Mouse (Mus musculus): ENCODE measurements around the gene Gm42957. TPM values are rescaled to one million over a fixed set of nuclear protein-coding genes. Genes with fewer than 3 reads are reported as not detected.

Gene Gm42957
- polyA plus RNA-seq, 1 experiment from 2014 or later: 0.15 TPM

DNA sequence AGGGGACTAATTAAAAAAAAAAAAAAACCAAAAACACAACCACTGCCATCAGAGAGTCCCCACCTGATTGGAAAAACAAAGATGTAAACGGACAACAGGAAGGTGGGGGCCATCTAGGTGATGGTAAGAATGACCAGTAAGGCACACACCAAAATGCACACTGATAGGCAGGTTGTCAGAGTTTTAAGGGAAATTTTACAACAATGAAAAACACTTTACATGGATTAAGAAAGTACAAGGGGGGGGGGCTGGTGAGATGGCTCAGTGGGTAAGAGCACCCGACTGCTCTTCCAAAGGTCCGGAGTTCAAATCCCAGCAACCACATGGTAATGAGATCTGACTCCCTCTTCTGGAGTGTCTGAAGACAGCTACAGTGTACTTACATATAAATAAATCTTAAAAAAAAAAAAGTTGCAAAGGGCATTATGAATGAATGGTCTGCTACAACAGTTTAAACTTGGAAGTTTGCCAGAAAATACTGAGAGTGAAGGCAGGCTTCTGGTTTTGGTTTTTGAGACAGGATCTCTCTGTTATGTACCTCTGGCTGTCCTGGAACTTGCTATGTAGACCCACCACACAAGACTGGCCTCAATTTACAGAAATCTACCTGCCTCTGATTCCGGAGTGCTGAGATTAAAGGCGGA is 33.3 kb downstream of the Gm42957 start:
- Histone ChIP-seq H3K4me1 (peaks cover 18% of the 10 kb centered on the region), H3K9me3 (replicated peaks) (no peaks in the 10 kb centered on the region), H3K27ac (replicated peaks) (no peak overlapping the region), H3K36me3 (no peaks in the 10 kb centered on the region), H3K4me3 (no peak overlapping the region), H3K27me3 (ENCODE audit: low read depth, poor library complexity, severe bottlenecking) (peaks cover 26% of the 10 kb centered on the region)
- WGBS: 95% methylated on average over 5 of the region's 5 CpGs
- DNase-seq (ENCODE audit: low spot score): no peak

DNA sequence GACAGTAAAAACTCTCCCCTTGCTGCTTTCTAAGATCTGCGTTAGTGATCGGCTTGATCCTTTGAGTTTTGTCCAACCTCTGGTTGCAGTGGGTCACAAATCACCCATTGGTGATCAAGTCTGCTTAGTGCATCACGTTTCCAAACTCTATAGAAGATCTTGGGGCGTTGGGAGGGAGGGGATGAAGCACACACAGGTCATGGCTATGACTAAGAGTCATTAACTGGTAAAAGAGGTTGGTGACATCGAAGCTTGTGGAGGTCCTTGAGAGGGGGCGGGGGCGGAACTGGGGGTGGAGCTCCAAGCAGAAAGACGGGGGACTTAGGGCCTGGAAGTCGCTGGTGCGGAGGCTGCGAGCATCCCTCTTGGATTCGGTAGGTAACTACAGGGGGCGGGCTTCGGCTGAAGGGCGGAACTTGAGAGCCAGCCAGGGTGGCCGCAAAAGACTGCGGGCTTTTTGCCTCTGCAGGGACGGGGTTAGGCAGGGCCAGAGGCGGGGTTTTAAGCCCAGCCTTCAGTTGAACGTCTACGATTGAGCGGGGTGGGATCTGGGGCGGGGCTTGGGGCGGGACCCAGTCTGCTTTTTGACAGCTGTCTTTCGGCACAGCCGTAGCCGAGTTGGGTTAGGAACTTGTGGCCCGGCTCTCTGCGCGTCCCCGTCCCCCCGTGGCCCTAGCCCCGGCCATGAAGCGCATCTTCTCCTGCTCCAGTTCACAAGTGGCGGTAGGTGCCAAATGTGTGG is 34.6 kb downstream of the Gm42957 start, which contains the start of gene Ankrd35:
Gene Ankrd35, plus strand, starts transcription at position 405 of the 742 bp plus-strand sequence.
- H3K4me3 ChIP-seq: peak within 1 kb of the TSS; percentile 56
- no peaks in the 10 kb centered on the region for H3K36me3 ChIP-seq
- 5% methylated on average over 33 of the region's 35 CpGs for WGBS
- 0 out of 2 replicates have a peak within 1 kb of the TSS, but pooled peaks have one; percentile 33 for H3K27ac ChIP-seq (replicated peaks)
- peaks cover 18% of the 10 kb centered on the region for H3K4me1 ChIP-seq
- peak; percentile 85 for DNase-seq (ENCODE audit: low spot score)
- H3K27me3 ChIP-seq (ENCODE audit: low read depth, poor library complexity, severe bottlenecking): peaks cover 22% of the 10 kb centered on the region
- no peaks in the 10 kb centered on the region for H3K9me3 ChIP-seq (replicated peaks)

DNA sequence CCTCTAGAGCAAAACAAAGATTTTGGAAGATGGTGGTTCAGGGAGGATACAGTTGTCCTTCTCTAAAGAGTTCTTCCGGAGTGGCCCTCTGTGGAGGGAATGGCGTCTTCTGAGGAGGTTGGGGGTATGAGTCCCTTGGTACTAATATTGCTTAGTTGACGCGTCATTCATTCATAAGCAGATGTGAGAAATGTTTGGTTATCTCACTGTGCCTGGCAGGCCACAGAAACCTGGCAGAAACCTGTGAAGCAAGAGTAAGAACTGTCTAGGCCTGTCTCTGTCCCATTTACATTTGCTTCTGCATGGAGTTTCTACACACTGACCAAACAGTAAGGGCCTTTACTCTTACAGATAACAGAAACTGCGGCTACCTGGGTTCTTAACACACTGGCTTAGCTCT is 36.2 kb downstream of the Gm42957 start:
- Histone ChIP-seq H3K36me3 (no peaks in the 10 kb centered on the region), H3K27me3 (ENCODE audit: low read depth, poor library complexity, severe bottlenecking) (peaks cover 22% of the 10 kb centered on the region), H3K4me1 (peaks cover 18% of the 10 kb centered on the region), H3K9me3 (replicated peaks) (no peaks in the 10 kb centered on the region), H3K27ac (replicated peaks) (no peak overlapping the region), H3K4me3 (no peak overlapping the region)
- no peak for DNase-seq (ENCODE audit: low spot score)
- 92% methylated on average over 5 of the region's 5 CpGs for WGBS

DNA sequence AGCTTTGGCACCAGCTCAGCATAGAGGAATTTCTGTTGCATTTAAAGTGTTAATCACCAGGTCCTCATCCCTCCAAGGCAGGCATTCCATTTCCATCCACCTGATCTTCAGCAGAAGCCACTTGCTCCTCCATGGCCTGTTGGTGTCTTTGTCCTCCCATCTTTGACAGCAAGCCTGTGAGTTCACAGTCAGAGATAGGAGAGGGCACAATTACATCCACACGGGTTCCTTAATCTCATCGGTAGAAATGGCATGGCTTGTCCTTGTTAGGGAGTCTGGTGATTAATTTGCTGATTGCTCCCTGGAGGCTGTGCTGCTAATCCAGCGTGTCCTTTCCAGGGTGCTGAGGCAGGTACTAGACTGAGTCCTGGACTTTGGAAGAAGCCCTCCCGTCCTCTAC is 38.2 kb downstream of the Gm42957 start:
- Histone ChIP-seq H3K9me3 (replicated peaks) (no peaks in the 10 kb centered on the region), H3K27ac (replicated peaks) (no peak overlapping the region), H3K4me3 (no peak overlapping the region), H3K4me1 (peaks cover 18% of the 10 kb centered on the region), H3K27me3 (ENCODE audit: low read depth, poor library complexity, severe bottlenecking) (peaks cover 29% of the 10 kb centered on the region), H3K36me3 (no peaks in the 10 kb centered on the region)
- WGBS: 80% methylated on average over 4 of the region's 4 CpGs
- no peak for DNase-seq (ENCODE audit: low spot score)

DNA sequence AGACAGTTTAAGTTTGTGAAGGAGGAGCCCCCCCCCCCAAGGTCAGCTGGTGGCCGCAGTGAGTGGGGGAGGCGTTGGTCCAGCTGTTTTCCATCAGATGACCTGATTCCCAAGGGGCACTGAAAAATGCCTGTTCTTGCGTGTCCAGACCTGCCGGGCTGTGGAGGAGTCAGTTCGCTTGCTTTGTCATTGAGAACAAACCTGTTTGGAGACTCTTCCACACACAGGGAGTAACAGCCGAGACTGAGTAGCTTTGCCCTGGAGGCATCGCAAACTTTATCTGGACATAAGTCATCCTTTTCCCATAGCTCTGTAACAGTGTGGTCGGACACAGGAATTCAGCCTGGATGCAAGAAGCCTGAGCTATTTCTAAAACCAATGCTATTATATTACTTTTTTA is 39.2 kb downstream of the Gm42957 start:
- peaks cover 38% of the 10 kb centered on the region for H3K27me3 ChIP-seq (ENCODE audit: low read depth, poor library complexity, severe bottlenecking)
- H3K36me3 ChIP-seq: no peaks in the 10 kb centered on the region
- H3K4me1 ChIP-seq: peaks cover 21% of the 10 kb centered on the region
- no peaks in the 10 kb centered on the region for H3K9me3 ChIP-seq (replicated peaks)
- WGBS: 69% methylated on average over 8 of the region's 8 CpGs
- DNase-seq (ENCODE audit: low spot score): no peak
- no peak overlapping the region for H3K27ac ChIP-seq (replicated peaks)
- no peak overlapping the region for H3K4me3 ChIP-seq

DNA sequence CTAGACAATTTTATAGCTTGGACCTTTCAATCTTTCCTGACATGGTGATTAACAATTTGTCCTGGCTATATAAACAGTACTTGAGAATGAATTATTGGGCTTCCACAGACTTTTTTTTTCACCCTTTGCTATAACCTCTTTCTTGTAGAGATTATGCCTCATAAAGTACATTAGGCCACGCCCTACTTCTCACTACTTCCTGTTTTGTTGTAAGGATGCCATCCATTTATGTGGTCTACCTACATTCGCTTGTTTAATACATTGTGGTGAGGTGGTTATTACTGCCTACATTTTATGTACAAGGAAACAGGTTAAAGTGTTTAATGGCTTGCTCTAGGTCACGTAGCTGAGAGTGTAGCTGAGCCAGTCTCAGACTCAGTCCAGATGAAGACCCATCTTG is 39.9 kb downstream of the Gm42957 start:
- H3K36me3 ChIP-seq: no peaks in the 10 kb centered on the region
- H3K4me3 ChIP-seq: no peak overlapping the region
- no peak overlapping the region for H3K27ac ChIP-seq (replicated peaks)
- H3K4me1 ChIP-seq: peaks cover 20% of the 10 kb centered on the region
- H3K9me3 ChIP-seq (replicated peaks): no peaks in the 10 kb centered on the region
- peaks cover 41% of the 10 kb centered on the region for H3K27me3 ChIP-seq (ENCODE audit: low read depth, poor library complexity, severe bottlenecking)
- 80% methylated on average over 3 of the region's 3 CpGs for WGBS
- no peak for DNase-seq (ENCODE audit: low spot score)

DNA sequence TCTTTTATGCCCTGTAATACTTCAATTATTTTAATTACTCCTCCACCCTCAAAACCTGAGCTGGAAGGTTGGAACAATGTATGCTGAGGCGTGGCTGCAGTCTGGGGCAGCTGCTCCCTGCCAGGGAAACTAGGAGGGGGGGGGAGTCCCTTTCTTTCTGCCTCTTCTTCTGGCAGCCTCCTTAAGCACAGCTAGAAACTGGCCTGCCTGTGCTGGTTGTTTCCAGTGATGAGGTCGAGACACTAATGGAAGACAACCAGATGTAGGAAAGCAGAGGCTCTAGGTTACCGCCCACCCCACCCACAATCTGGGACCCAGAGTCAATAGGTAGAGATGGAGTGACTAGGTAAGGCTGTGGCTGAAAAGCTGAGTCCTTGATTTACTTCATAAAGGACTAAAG is 40.4 kb downstream of the Gm42957 start:
- H3K4me3 ChIP-seq: no peak overlapping the region
- H3K27me3 ChIP-seq (ENCODE audit: low read depth, poor library complexity, severe bottlenecking): peaks cover 41% of the 10 kb centered on the region
- no peaks in the 10 kb centered on the region for H3K9me3 ChIP-seq (replicated peaks)
- H3K27ac ChIP-seq (replicated peaks): no peak overlapping the region
- DNase-seq (ENCODE audit: low spot score): no peak
- WGBS: 33% methylated on average over 3 of the region's 3 CpGs
- no peaks in the 10 kb centered on the region for H3K36me3 ChIP-seq
- H3K4me1 ChIP-seq: peaks cover 19% of the 10 kb centered on the region

DNA sequence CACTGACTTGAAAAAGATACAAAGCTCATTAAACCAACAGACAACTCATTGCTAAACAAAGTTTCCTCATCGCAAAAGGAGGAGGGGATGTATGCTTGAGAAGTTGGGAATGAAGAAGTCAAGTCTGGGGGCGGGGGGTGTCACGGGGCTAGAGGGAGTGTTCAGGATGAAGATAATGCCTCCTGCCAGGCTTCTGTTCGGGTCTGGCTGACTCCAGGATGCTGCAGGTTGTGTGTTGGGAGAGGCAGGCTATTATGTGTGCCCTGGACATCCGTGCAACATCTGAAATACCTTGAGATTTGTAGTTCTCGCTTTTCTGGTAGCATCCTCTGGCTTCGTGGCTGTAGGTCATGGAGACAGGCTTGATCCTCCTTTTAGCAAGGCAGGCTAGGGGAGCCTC is 43.2 kb downstream of the Gm42957 start:
- no peak for DNase-seq (ENCODE audit: low spot score)
- Histone ChIP-seq H3K4me3 (no peak overlapping the region), H3K36me3 (no peaks in the 10 kb centered on the region), H3K27me3 (ENCODE audit: low read depth, poor library complexity, severe bottlenecking) (peaks cover 45% of the 10 kb centered on the region), H3K27ac (replicated peaks) (no peak overlapping the region), H3K9me3 (replicated peaks) (no peaks in the 10 kb centered on the region), H3K4me1 (peaks cover 19% of the 10 kb centered on the region; the same call in 1 of the 2 replicates)
- WGBS: 68% methylated on average over 7 of the region's 7 CpGs

DNA sequence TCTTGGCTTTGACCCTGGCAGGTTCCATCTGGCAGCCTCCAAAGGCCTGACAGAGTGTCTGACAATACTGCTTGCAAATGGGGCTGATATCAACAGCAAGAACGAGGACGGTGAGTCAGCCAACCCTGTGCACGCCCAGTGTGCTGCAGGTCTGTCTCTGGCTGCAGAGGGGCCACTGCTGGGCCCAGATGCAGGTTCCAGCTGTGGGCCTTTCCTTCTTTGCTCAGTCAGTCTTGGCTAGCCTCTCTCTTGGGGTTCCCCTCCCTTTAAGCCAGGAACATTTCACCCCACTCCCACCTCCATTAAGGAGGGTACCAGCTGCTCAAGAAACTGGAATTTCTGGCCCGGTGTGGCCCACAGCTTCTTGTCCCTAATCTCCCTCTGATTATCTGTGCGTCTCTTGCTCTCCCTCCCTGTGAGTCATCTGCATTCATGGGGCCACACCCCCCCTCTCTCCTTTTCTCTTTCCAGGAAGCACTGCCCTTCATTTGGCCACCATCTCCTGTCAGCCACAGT is 43.9 kb downstream of the Gm42957 start:
- 25% methylated on average over 5 of the region's 5 CpGs for WGBS
- H3K4me3 ChIP-seq: no peak overlapping the region
- no peaks in the 10 kb centered on the region for H3K36me3 ChIP-seq

DNA sequence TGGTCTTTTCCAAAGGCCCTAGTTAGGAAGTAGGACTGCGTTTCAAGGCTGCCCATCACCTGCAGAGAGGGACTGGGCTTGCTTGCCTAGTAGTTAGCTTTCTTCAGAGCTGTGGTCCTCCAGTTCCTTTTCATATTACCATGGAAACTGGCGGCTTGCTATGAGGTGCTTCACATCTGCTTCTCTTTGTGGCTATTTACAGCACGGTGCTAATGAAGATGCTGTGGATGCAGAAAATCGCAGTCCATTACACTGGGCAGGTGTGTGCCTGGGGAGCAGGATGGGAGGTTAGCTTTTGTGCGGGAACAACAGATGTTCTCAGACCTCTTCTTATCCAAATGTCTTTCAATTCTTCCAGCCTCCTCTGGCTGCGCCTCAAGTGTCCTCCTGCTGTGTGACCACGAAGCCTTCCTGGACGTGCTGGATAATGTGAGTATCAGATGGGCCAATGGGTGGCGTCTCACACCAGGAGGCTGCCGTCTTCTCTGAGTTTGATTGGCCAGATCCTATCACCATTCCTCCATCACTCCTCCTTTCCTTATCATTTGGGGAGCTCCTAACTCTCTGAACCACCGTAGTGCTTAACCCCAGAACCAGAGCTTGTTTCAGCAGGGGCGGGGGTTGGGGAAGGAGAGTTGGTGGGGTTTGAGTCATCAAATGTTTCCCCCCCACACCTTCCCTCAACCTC is 45.1 kb downstream of the Gm42957 start:
- Histone ChIP-seq H3K9me3 (replicated peaks) (no peaks in the 10 kb centered on the region), H3K27me3 (ENCODE audit: low read depth, poor library complexity, severe bottlenecking) (peaks cover 64% of the 10 kb centered on the region), H3K27ac (replicated peaks) (no peak overlapping the region), H3K36me3 (no peaks in the 10 kb centered on the region), H3K4me3 (no peak overlapping the region), H3K4me1 (peaks cover 28% of the 10 kb centered on the region)
- no peak for DNase-seq (ENCODE audit: low spot score)
- 16% methylated on average over 12 of the region's 12 CpGs for WGBS

More for the DNA sequence above, 43.9 kb downstream of the Gm42957 start:
- no peak for DNase-seq (ENCODE audit: low spot score)
- no peak overlapping the region for H3K27ac ChIP-seq (replicated peaks)
- peaks cover 52% of the 10 kb centered on the region for H3K27me3 ChIP-seq (ENCODE audit: low read depth, poor library complexity, severe bottlenecking)
- H3K4me1 ChIP-seq: peaks cover 24% of the 10 kb centered on the region; the same call in 1 of the 2 replicates
- H3K9me3 ChIP-seq (replicated peaks): no peaks in the 10 kb centered on the region

DNA sequence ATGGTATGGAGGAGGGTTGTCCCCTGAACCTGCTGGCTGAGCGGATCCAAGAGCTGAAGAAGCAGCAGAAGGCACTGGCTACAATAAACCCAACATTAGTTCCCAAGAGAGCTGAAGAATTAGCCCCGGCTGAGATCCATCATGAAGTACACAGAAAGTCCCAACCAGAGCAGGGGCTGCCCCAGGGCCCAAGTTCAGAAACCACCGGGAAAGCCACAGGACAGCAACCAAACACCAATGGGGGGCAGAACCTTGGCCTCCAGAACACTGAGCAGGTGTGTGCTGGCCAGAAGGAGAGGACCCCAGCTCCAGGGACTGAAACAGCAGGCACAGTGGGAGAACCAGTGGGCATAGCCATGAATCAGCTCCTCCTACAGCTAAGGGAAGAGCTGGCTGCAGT is 48.2 kb downstream of the Gm42957 start:
- WGBS: 90% methylated on average over 3 of the region's 3 CpGs
- Histone ChIP-seq H3K4me1 (peaks cover 28% of the 10 kb centered on the region), H3K27ac (replicated peaks) (no peak overlapping the region), H3K9me3 (replicated peaks) (no peaks in the 10 kb centered on the region), H3K36me3 (no peaks in the 10 kb centered on the region), H3K4me3 (no peak overlapping the region), H3K27me3 (ENCODE audit: low read depth, poor library complexity, severe bottlenecking) (peaks cover 65% of the 10 kb centered on the region)
- DNase-seq (ENCODE audit: low spot score): no peak

DNA sequence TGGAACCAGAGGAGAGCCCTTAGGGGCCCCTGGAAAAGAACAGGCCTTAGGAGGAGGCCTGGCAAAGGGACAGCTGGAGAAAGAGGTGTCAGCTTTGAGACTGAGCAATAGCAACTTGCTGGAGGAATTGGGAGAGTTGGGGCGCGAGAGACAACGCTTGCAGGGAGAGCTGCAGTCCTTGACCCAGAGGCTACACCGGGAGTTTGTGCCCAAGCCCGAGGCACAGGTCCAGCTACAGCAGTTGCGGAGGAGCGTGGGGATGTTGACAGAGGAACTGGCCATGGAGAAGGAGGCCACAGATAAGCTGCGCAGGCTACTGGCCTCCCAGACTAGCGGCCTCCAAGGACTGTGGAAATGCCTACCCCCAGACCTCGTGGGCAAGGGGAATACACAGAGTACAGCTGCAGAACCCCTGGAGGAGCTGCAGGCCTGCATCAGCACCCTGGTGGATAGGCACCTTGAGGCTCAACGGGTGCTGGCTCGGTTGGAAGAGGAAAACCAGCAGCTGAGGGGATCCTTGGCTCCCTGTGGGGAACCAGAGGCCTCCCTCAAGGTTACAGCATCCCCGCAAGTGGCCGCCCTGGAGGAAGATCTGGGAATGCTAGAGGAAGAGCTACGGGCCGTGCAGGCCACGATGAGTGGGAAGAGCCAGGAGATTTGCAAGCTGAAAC is 49.0 kb downstream of the Gm42957 start:
- H3K27me3 ChIP-seq (ENCODE audit: low read depth, poor library complexity, severe bottlenecking): peaks cover 65% of the 10 kb centered on the region
- H3K27ac ChIP-seq (replicated peaks): peak overlapping the region; percentile 23; the same call in 1 of the 2 replicates

More for the DNA sequence above, 49.0 kb downstream of the Gm42957 start:
- WGBS: 62% methylated on average over 17 of the region's 17 CpGs
- no peak for DNase-seq (ENCODE audit: low spot score)
- Histone ChIP-seq H3K4me1 (peaks cover 28% of the 10 kb centered on the region), H3K9me3 (replicated peaks) (no peaks in the 10 kb centered on the region), H3K36me3 (no peaks in the 10 kb centered on the region), H3K4me3 (peak overlapping the region; percentile 30)

All from midbrain, embryonic 10.5 days (tissue).